Mouse (Mus musculus): ENCODE results near the gene Hectd1.

- no peak for TF ChIP-seq POLR2A (IDR thresholded peaks at IDR 0.05; ENCODE audit: borderline replicate concordance, low read depth, low read length)
- TF ChIP-seq CTCF (IDR thresholded peaks at IDR 0.05; ENCODE audit: low read depth, low read length) = no peak
Measured at GRCm38 (mm10) chr12:51844771-51845256, 15.5 kb upstream of the Hectd1 start.
